Mouse (Mus musculus) cerebellum, adult 8-10 months (tissue): Measurements from ENCODE around the gene Tmeff1.

ENCODE experiments used
- DNase-seq: peaks from one replicate; pipeline ENCODE4 v3.0.0; 2022

Tmeff1 gene

GRCm38 (mm10) chr4:48624961-48625360, 40.0 kb downstream of the Tmeff1 start:
- DNase-seq = no peak

- no peak for DNase-seq
Observed at GRCm38 (mm10) chr4:48625836-48626235, 40.9 kb downstream of the Tmeff1 start.

- no peak for DNase-seq
Observed at GRCm38 (mm10) chr4:48629445-48629844, 44.5 kb downstream of the Tmeff1 start.

GRCm38 (mm10) chr4:48633529-48633928, 48.6 kb downstream of the Tmeff1 start:
- no peak for DNase-seq

GRCm38 (mm10) chr4:48634058-48634457, 49.1 kb downstream of the Tmeff1 start:
- DNase-seq = no peak

GRCm38 (mm10) chr4:48636831-48637230, 51.9 kb downstream of the Tmeff1 start:
- DNase-seq = no peak

- DNase-seq = no peak
Observed at GRCm38 (mm10) chr4:48638132-48638531, 53.2 kb downstream of the Tmeff1 start.

- DNase-seq = no peak
Observed at GRCm38 (mm10) chr4:48639503-48639902, 54.5 kb downstream of the Tmeff1 start.

- no peak for DNase-seq
Observed at GRCm38 (mm10) chr4:48643801-48644200, 58.8 kb downstream of the Tmeff1 start.

- no peak for DNase-seq
Observed at GRCm38 (mm10) chr4:48646143-48646542, 61.2 kb downstream of the Tmeff1 start.

- no peak for DNase-seq
Observed at GRCm38 (mm10) chr4:48650617-48651360, 65.8 kb downstream of the Tmeff1 start.

- DNase-seq = no peak
Observed at GRCm38 (mm10) chr4:48654118-48654517, 69.1 kb downstream of the Tmeff1 start.

GRCm38 (mm10) chr4:48656530-48656929, 71.6 kb downstream of the Tmeff1 start:
- DNase-seq = no peak

GRCm38 (mm10) chr4:48660144-48660543, 75.2 kb downstream of the Tmeff1 start:
- DNase-seq = no peak

- no peak for DNase-seq
Observed at GRCm38 (mm10) chr4:48660619-48661575, 75.9 kb downstream of the Tmeff1 start.

GRCm38 (mm10) chr4:48663271-48663670, 78.3 kb downstream of the Tmeff1 start, which contains the start of gene Cavin4:
Cavin4 (plus strand) TSS chr4:48663514.
- no peak for DNase-seq

- DNase-seq = no peak
Observed at GRCm38 (mm10) chr4:48664021-48664420, 79.0 kb downstream of the Tmeff1 start.

GRCm38 (mm10) chr4:48667279-48667678, 82.3 kb downstream of the Tmeff1 start:
- no peak for DNase-seq

- DNase-seq = no peak
Observed at GRCm38 (mm10) chr4:48672915-48673314, 87.9 kb downstream of the Tmeff1 start.

- DNase-seq = no peak
Observed at GRCm38 (mm10) chr4:48674412-48674811, 89.4 kb downstream of the Tmeff1 start.

- no peak for DNase-seq
Observed at GRCm38 (mm10) chr4:48676570-48677185, 91.7 kb downstream of the Tmeff1 start.

- no peak for DNase-seq
Observed at GRCm38 (mm10) chr4:48677276-48677675, 92.3 kb downstream of the Tmeff1 start.

GRCm38 (mm10) chr4:48677812-48678211, 92.8 kb downstream of the Tmeff1 start:
- DNase-seq = no peak
